Mouse (Mus musculus) liver, postnatal 0 days (tissue): ENCODE data around the gene Smyd3.

Source experiments
- CTCF ChIP-seq: sonication (generic); IDR thresholded peaks from 2 replicates; pipeline ENCODE4 v1.5.1; 2016; ENCODE audit warnings: antibody characterized with exemption, low read depth
- EP300 ChIP-seq: IDR thresholded peaks from 2 replicates; pipeline ENCODE4 v1.6.1; 2016; ENCODE audit warnings: antibody characterized with exemption, low read depth, mild to moderate bottlenecking

- TF ChIP-seq CTCF, result peak; percentile 26; the same call in 1 of the 2 replicates
- no peak for TF ChIP-seq EP300
Observed at GRCm38 (mm10) chr1:179137145-179137477, 380.7 kb downstream of the Smyd3 start.
